Mouse (Mus musculus): Measurements from ENCODE around the gene Fbxl17.

The Fbxl17 gene

GRCm38 (mm10) chr17:63279144-63279543 lies 220.7 kb downstream of the Fbxl17 start:
- DNase-seq: peak; percentile 13 to 73

GRCm38 (mm10) chr17:63273353-63273752 lies 226.5 kb downstream of the Fbxl17 start:
- DNase-seq: no peak

- peak in 1 of 2 experiments; percentile 5 for DNase-seq
Observed at GRCm38 (mm10) chr17:63272914-63273313, 226.9 kb downstream of the Fbxl17 start.

GRCm38 (mm10) chr17:63271000-63271399 lies 228.8 kb downstream of the Fbxl17 start:
- DNase-seq: no peak

GRCm38 (mm10) chr17:63270513-63270912 lies 229.3 kb downstream of the Fbxl17 start:
- no peak for DNase-seq

GRCm38 (mm10) chr17:63262674-63263073 lies 237.1 kb downstream of the Fbxl17 start:
- no peak for DNase-seq

GRCm38 (mm10) chr17:63261508-63262141 lies 238.2 kb downstream of the Fbxl17 start:
- no peak for DNase-seq

- no peak for DNase-seq
Observed at GRCm38 (mm10) chr17:63259091-63259490, 240.7 kb downstream of the Fbxl17 start.

- peak; percentile 19 to 24 for DNase-seq
Observed at GRCm38 (mm10) chr17:63246144-63246619, 253.6 kb downstream of the Fbxl17 start.

GRCm38 (mm10) chr17:63245472-63245871 lies 254.3 kb downstream of the Fbxl17 start:
- no peak for DNase-seq

GRCm38 (mm10) chr17:63242761-63243160 lies 257.1 kb downstream of the Fbxl17 start:
- no peak for DNase-seq

- no peak for DNase-seq
Observed at GRCm38 (mm10) chr17:63240731-63241106, 259.1 kb downstream of the Fbxl17 start.

GRCm38 (mm10) chr17:63240021-63240730 lies 259.6 kb downstream of the Fbxl17 start:
- DNase-seq: no peak

- no peak for DNase-seq
Observed at GRCm38 (mm10) chr17:63236846-63237245, 263.0 kb downstream of the Fbxl17 start.

GRCm38 (mm10) chr17:63236221-63236620 lies 263.6 kb downstream of the Fbxl17 start:
- DNase-seq: no peak

GRCm38 (mm10) chr17:63235821-63236220 lies 264.0 kb downstream of the Fbxl17 start:
- no peak for DNase-seq

GRCm38 (mm10) chr17:63229111-63229510 lies 270.7 kb downstream of the Fbxl17 start:
- no peak for DNase-seq

- peak in 1 of 2 experiments; percentile 10 for DNase-seq
Observed at GRCm38 (mm10) chr17:63226380-63226779, 273.4 kb downstream of the Fbxl17 start.

GRCm38 (mm10) chr17:63225959-63226358 lies 273.9 kb downstream of the Fbxl17 start:
- DNase-seq: no peak

- DNase-seq: no peak
Observed at GRCm38 (mm10) chr17:63223675-63224074, 276.1 kb downstream of the Fbxl17 start.

- DNase-seq: no peak
Observed at GRCm38 (mm10) chr17:63221632-63222031, 278.2 kb downstream of the Fbxl17 start.

GRCm38 (mm10) chr17:63220821-63221220 lies 279.0 kb downstream of the Fbxl17 start:
- no peak for DNase-seq

- no peak for DNase-seq
Observed at GRCm38 (mm10) chr17:63217016-63217415, 282.8 kb downstream of the Fbxl17 start.

- DNase-seq: no peak
Observed at GRCm38 (mm10) chr17:63212018-63212417, 287.8 kb downstream of the Fbxl17 start.

Measured in kidney, postnatal 36 days (tissue).